8 mouse cellular contexts compared by ENCODE assay signal in genomic region chr2:30092280-30092918, GRCm38 (mm10). TPM values are rescaled to one million over a fixed set of nuclear protein-coding genes. Genes with fewer than 3 reads are reported as not detected.
DNase-seq lines count a peak whose midpoint lies in the region; ATAC-seq lines count a peak whose summit lies in the region.

No protein-coding gene starts in this region.

- H3K36me3 ChIP-seq in kidney, embryonic 14.5 days (ENCODE audit: control insufficient read depth, insufficient read depth, low read length): peaks cover 13% of the 10 kb centered on the region
- no peaks in the 10 kb centered on the region; the same call in 1 of the 2 replicates for H3K36me3 ChIP-seq in hindbrain, embryonic 15.5 days
- H3K36me3 ChIP-seq in midbrain, embryonic 14.5 days (ENCODE audit: control insufficient read depth, insufficient read depth, low read length): peaks cover 11% of the 10 kb centered on the region

- no peaks in the 10 kb centered on the region for H3K9me3 ChIP-seq in kidney, embryonic 14.5 days (ENCODE audit: control insufficient read depth, low read length)
- H3K9me3 ChIP-seq in hindbrain, embryonic 15.5 days: no peaks in the 10 kb centered on the region
- H3K9me3 ChIP-seq in midbrain, embryonic 14.5 days (ENCODE audit: control insufficient read depth, low read length): no peaks in the 10 kb centered on the region

- no peak for ATAC-seq in kidney, embryonic 14.5 days (ENCODE audit: low FRiP score, low TSS enrichment)
- no peak for ATAC-seq in hindbrain, embryonic 15.5 days (ENCODE audit: low FRiP score, low read depth)
- ATAC-seq in midbrain, embryonic 14.5 days (ENCODE audit: low FRiP score, low TSS enrichment): no peak

- H3K27ac ChIP-seq in kidney, embryonic 14.5 days (ENCODE audit: low read depth, low read length): no peak overlapping the region
- no peak overlapping the region for H3K27ac ChIP-seq in brown adipose tissue, adult 24 weeks (replicated peaks; ENCODE audit: low read depth, low read length)
- no peak overlapping the region for H3K27ac ChIP-seq in hindbrain, embryonic 15.5 days (replicated peaks)
- H3K27ac ChIP-seq in midbrain, embryonic 14.5 days (replicated peaks; ENCODE audit: low read depth, low read length): no peak overlapping the region

- 55% methylated on average over 6 of the region's 6 CpGs for WGBS in kidney, embryonic 14.5 days
- 60% methylated on average over 6 of the region's 6 CpGs for WGBS in hindbrain, embryonic 15.5 days
- 54% methylated on average over 6 of the region's 6 CpGs for WGBS in midbrain, embryonic 14.5 days

- H3K9ac ChIP-seq in kidney, embryonic 14.5 days (ENCODE audit: low read depth, low read length): peak overlapping the region; percentile 60; the same call in 1 of the 2 replicates
- H3K9ac ChIP-seq in hindbrain, embryonic 15.5 days: no peak overlapping the region
- no peak overlapping the region for H3K9ac ChIP-seq in midbrain, embryonic 14.5 days (replicated peaks; ENCODE audit: low read length)

- peaks cover 14% of the 10 kb centered on the region; the same call in 1 of the 2 replicates for H3K4me1 ChIP-seq in kidney, embryonic 14.5 days (ENCODE audit: control insufficient read depth, insufficient read depth, low read length)
- H3K4me1 ChIP-seq in brown adipose tissue, adult 24 weeks (ENCODE audit: control insufficient read depth, insufficient read depth, insufficient read length, low read length): peaks cover 3% of the 10 kb centered on the region; the same call in 1 of the 2 replicates
- H3K4me1 ChIP-seq in hindbrain, embryonic 15.5 days (replicated peaks): peaks cover 23% of the 10 kb centered on the region
- H3K4me1 ChIP-seq in midbrain, embryonic 14.5 days (ENCODE audit: control insufficient read depth, insufficient read depth, low read length): peaks cover 10% of the 10 kb centered on the region

- H3K4me2 ChIP-seq in kidney, embryonic 14.5 days (replicated peaks; ENCODE audit: low read depth, low read length): peak overlapping the region; percentile 68
- peak overlapping the region; percentile 88 for H3K4me2 ChIP-seq in hindbrain, embryonic 15.5 days
- peak overlapping the region; percentile 84 for H3K4me2 ChIP-seq in midbrain, embryonic 14.5 days (ENCODE audit: low read length)

- H3K4me3 ChIP-seq in kidney, embryonic 14.5 days (ENCODE audit: low read length): peak overlapping the region; percentile 54
- 0 out of 2 replicates have a peak overlapping the region, but pooled peaks have one; percentile 62 for H3K4me3 ChIP-seq in brown adipose tissue, adult 24 weeks (ENCODE audit: insufficient read depth, low read depth, low read length)
- peak overlapping the region; percentile 50 for H3K4me3 ChIP-seq in hindbrain, embryonic 15.5 days
- H3K4me3 ChIP-seq in midbrain, embryonic 14.5 days (replicated peaks; ENCODE audit: low read depth, low read length): no peak overlapping the region

- DNase-seq in kidney, postnatal 10 days: no peak
- DNase-seq in midbrain, embryonic 14.5 days: peak; percentile 5
- no peak for DNase-seq in right cerebral cortex, postnatal 10 days (ENCODE audit: low spot score in 2 of 2)
- DNase-seq in frontal cortex, postnatal 36 days (ENCODE audit: low spot score in 2 of 2): no peak
- DNase-seq in layer of hippocampus, postnatal 36 days: no peak

- no peaks in the 10 kb centered on the region for H3K27me3 ChIP-seq in kidney, embryonic 14.5 days (ENCODE audit: control insufficient read depth, insufficient read depth, low read length)
- no peaks in the 10 kb centered on the region for H3K27me3 ChIP-seq in hindbrain, embryonic 15.5 days
- H3K27me3 ChIP-seq in midbrain, embryonic 14.5 days (ENCODE audit: control insufficient read depth, insufficient read depth, low read length): no peaks in the 10 kb centered on the region

RNA-seq across cellular contexts. Expression of gene Zdhhc12, which starts 1.0 kb away (rescaled TPM):
- 36.3 and 40.9 TPM in 2 replicates for polyA plus RNA-seq in kidney, embryonic 14.5 days (2014; fragmentation: Nextera tagmentation; extraction: Ambion mirVana)
- 3.8 and 5.7 TPM in 2 replicates for polyA plus RNA-seq in brown adipose tissue, adult 24 weeks (2012; ENCODE audit: insufficient read depth, insufficient read length, missing spikeins)
- 26.3 and 27.7 TPM in 2 replicates for polyA plus RNA-seq in hindbrain, embryonic 15.5 days (2015; fragmentation: Nextera tagmentation; extraction: Ambion mirVana)
- 17.6 and 18.7 TPM in 2 replicates for polyA plus RNA-seq in midbrain, embryonic 14.5 days (2014; fragmentation: Nextera tagmentation; extraction: Ambion mirVana)
- 1 to 10 TPM; 9.4 to 9.5 TPM for total RNA-seq in layer of hippocampus, postnatal 36 days (2021)

RNA-seq across cellular contexts. Expression of gene Pkn3, which starts 14.9 kb away (rescaled TPM):
- 7.8 and 9.1 TPM in 2 replicates for polyA plus RNA-seq in kidney, embryonic 14.5 days (2014; fragmentation: Nextera tagmentation; extraction: Ambion mirVana)
- 1.3 and 4.2 TPM in 2 replicates for polyA plus RNA-seq in brown adipose tissue, adult 24 weeks (2012; ENCODE audit: insufficient read depth, insufficient read length, missing spikeins)
- 2.4 and 2.8 TPM in 2 replicates for polyA plus RNA-seq in hindbrain, embryonic 15.5 days (2015; fragmentation: Nextera tagmentation; extraction: Ambion mirVana)
- polyA plus RNA-seq in midbrain, embryonic 14.5 days (2014; fragmentation: Nextera tagmentation; extraction: Ambion mirVana): 1.1 and 1.9 TPM in 2 replicates
- total RNA-seq in layer of hippocampus, postnatal 36 days (2021): 1 to 10 TPM; 1.1 to 2.0 TPM

RNA-seq across cellular contexts. Expression of gene Zer1, which starts 32.0 kb away (rescaled TPM):
- 9.4 and 11.9 TPM in 2 replicates for polyA plus RNA-seq in kidney, embryonic 14.5 days (2014; fragmentation: Nextera tagmentation; extraction: Ambion mirVana)
- 19.2 and 23.8 TPM in 2 replicates for polyA plus RNA-seq in brown adipose tissue, adult 24 weeks (2012; ENCODE audit: insufficient read depth, insufficient read length, missing spikeins)
- 13.7 and 13.9 TPM in 2 replicates for polyA plus RNA-seq in hindbrain, embryonic 15.5 days (2015; fragmentation: Nextera tagmentation; extraction: Ambion mirVana)
- 15.1 and 15.6 TPM in 2 replicates for polyA plus RNA-seq in midbrain, embryonic 14.5 days (2014; fragmentation: Nextera tagmentation; extraction: Ambion mirVana)
- 100 to 1,000 TPM; 189 to 198 TPM for total RNA-seq in layer of hippocampus, postnatal 36 days (2021)

RNA-seq across cellular contexts. Expression of gene Set, which starts 35.2 kb away (rescaled TPM):
- 647 and 702 TPM in 2 replicates for polyA plus RNA-seq in kidney, embryonic 14.5 days (2014; fragmentation: Nextera tagmentation; extraction: Ambion mirVana)
- 131 and 139 TPM in 2 replicates for polyA plus RNA-seq in brown adipose tissue, adult 24 weeks (2012; ENCODE audit: insufficient read depth, insufficient read length, missing spikeins)
- polyA plus RNA-seq in hindbrain, embryonic 15.5 days (2015; fragmentation: Nextera tagmentation; extraction: Ambion mirVana): 315 and 329 TPM in 2 replicates
- 376 and 427 TPM in 2 replicates for polyA plus RNA-seq in midbrain, embryonic 14.5 days (2014; fragmentation: Nextera tagmentation; extraction: Ambion mirVana)
- total RNA-seq in layer of hippocampus, postnatal 36 days (2021): 100 to 1,000 TPM; 189 to 193 TPM

RNA-seq across cellular contexts. Expression of gene Tbc1d13, which starts 41.1 kb away (rescaled TPM):
- 11.1 and 15.3 TPM in 2 replicates for polyA plus RNA-seq in kidney, embryonic 14.5 days (2014; fragmentation: Nextera tagmentation; extraction: Ambion mirVana)
- 28.8 and 38.6 TPM in 2 replicates for polyA plus RNA-seq in brown adipose tissue, adult 24 weeks (2012; ENCODE audit: insufficient read depth, insufficient read length, missing spikeins)
- polyA plus RNA-seq in hindbrain, embryonic 15.5 days (2015; fragmentation: Nextera tagmentation; extraction: Ambion mirVana): 12.4 and 12.5 TPM in 2 replicates
- polyA plus RNA-seq in midbrain, embryonic 14.5 days (2014; fragmentation: Nextera tagmentation; extraction: Ambion mirVana): 17.7 and 20.4 TPM in 2 replicates
- 10 to 100 TPM; 58.5 to 61.7 TPM for total RNA-seq in layer of hippocampus, postnatal 36 days (2021)
